Mouse (Mus musculus) 3T3-L1 (cell line): ENCODE measurements around the gene Slc5a11.

Source experiments
- DNase-seq: peaks from one replicate; pipeline ENCODE4 v3.0.0-alpha.2; 2015; ENCODE audit warnings: low read depth, low spot score

Gene Slc5a11

GRCm38 (mm10) chr7:123276568-123276967 is 62.0 kb downstream of the Slc5a11 start:
- no peak for DNase-seq

- no peak for DNase-seq
Observed at GRCm38 (mm10) chr7:123279797-123280196, 65.2 kb downstream of the Slc5a11 start.

GRCm38 (mm10) chr7:123283826-123284225 is 69.2 kb downstream of the Slc5a11 start:
- peak; percentile 91 for DNase-seq

- no peak for DNase-seq
Observed at GRCm38 (mm10) chr7:123285896-123286295, 71.3 kb downstream of the Slc5a11 start.

GRCm38 (mm10) chr7:123287903-123288302 is 73.3 kb downstream of the Slc5a11 start:
- DNase-seq: no peak

GRCm38 (mm10) chr7:123289176-123289575 is 74.6 kb downstream of the Slc5a11 start:
- no peak for DNase-seq

- no peak for DNase-seq
Observed at GRCm38 (mm10) chr7:123291942-123292341, 77.4 kb downstream of the Slc5a11 start.

GRCm38 (mm10) chr7:123293898-123294297 is 79.3 kb downstream of the Slc5a11 start:
- peak; percentile 43 for DNase-seq

GRCm38 (mm10) chr7:123295423-123295822 is 80.8 kb downstream of the Slc5a11 start:
- no peak for DNase-seq

- no peak for DNase-seq
Observed at GRCm38 (mm10) chr7:123296097-123296496, 81.5 kb downstream of the Slc5a11 start.

GRCm38 (mm10) chr7:123298225-123298624 is 83.6 kb downstream of the Slc5a11 start:
- DNase-seq: peak; percentile 67

- DNase-seq: no peak
Observed at GRCm38 (mm10) chr7:123300258-123300657, 85.7 kb downstream of the Slc5a11 start.

- no peak for DNase-seq
Observed at GRCm38 (mm10) chr7:123305397-123305796, 90.8 kb downstream of the Slc5a11 start.

GRCm38 (mm10) chr7:123307236-123307635 is 92.7 kb downstream of the Slc5a11 start:
- DNase-seq: no peak

- no peak for DNase-seq
Observed at GRCm38 (mm10) chr7:123307887-123308558, 93.4 kb downstream of the Slc5a11 start.

GRCm38 (mm10) chr7:123311836-123312235 is 97.3 kb downstream of the Slc5a11 start:
- DNase-seq: peak; percentile 26

GRCm38 (mm10) chr7:123312738-123313137 is 98.2 kb downstream of the Slc5a11 start:
- DNase-seq: no peak

- DNase-seq: no peak
Observed at GRCm38 (mm10) chr7:123322452-123323121, 108.0 kb downstream of the Slc5a11 start.
